Mouse (Mus musculus) MEL (cell line): ENCODE measurements around the gene Tec.

ENCODE experiments used
- CHD2 ChIP-seq: IDR thresholded peaks from 2 replicates; pipeline ENCODE4 v1.6.1; 2011; ENCODE audit warnings: low read length, improper control_type of control experiment
- CTCF ChIP-seq, 3 experiments: IDR thresholded peaks in 2 of 3; conservative IDR thresholded peaks in 1 of 3; 2 replicates each; pipeline ENCODE4 v1.5.1; 2011 to 2012; ENCODE audit warnings: low read length in 3 of 3, low read depth in 2 of 3, mild to moderate bottlenecking in 2 of 3, improper control_type of control experiment in 1 of 3, inconsistent platforms in 1 of 3, mixed read lengths in 1 of 3, moderate library complexity in 1 of 3; ENCODE audit not compliant: control insufficient read depth in 1 of 3, insufficient read depth in 1 of 3, poor library complexity in 1 of 3, severe bottlenecking in 1 of 3
- E2F4 ChIP-seq: IDR thresholded peaks from 2 replicates; pipeline ENCODE4 v1.6.1; 2011; ENCODE audit warnings: low read depth, low read length, improper control_type of control experiment, borderline replicate concordance
- ETS1 ChIP-seq: IDR thresholded peaks from 2 replicates; pipeline ENCODE4 v1.6.1; 2012; ENCODE audit warnings: low read depth, mild to moderate bottlenecking, inconsistent platforms, low read length, improper control_type of control experiment, moderate library complexity
- GABPA ChIP-seq: IDR thresholded peaks from 2 replicates; pipeline ENCODE4 v1.6.1; 2012; ENCODE audit warnings: low read depth, mild to moderate bottlenecking, inconsistent platforms, low read length, improper control_type of control experiment, moderate library complexity
- HCFC1 ChIP-seq: IDR thresholded peaks from 2 replicates; pipeline ENCODE4 v1.6.1; 2012; ENCODE audit warnings: low read depth, mild to moderate bottlenecking, inconsistent platforms, low read length, improper control_type of control experiment, moderate library complexity
- JUND ChIP-seq: IDR thresholded peaks from 2 replicates; pipeline ENCODE4 v1.6.1; 2011; ENCODE audit warnings: low read depth, mild to moderate bottlenecking, improper control_type of control experiment, low read length
- MAFK ChIP-seq: IDR thresholded peaks from 2 replicates; pipeline ENCODE4 v1.6.1; 2011; ENCODE audit warnings: low read depth, mild to moderate bottlenecking, low read length, improper control_type of control experiment, borderline replicate concordance
- MAX ChIP-seq: IDR thresholded peaks from 2 replicates; pipeline ENCODE4 v1.6.1; 2011; ENCODE audit warnings: low read length, improper control_type of control experiment
- POLR2A ChIP-seq, 2 experiments: IDR thresholded peaks; 2 replicates each; pipeline ENCODE4 v1.6.1; 2011 to 2012; ENCODE audit warnings: low read length in 2 of 2, mild to moderate bottlenecking in 2 of 2, control low read depth in 1 of 2, improper control_type of control experiment in 1 of 2, low read depth in 1 of 2, moderate library complexity in 1 of 2; ENCODE audit not compliant: control insufficient read depth in 1 of 2, insufficient read depth in 1 of 2, poor library complexity in 1 of 2
- TAL1 ChIP-seq: IDR thresholded peaks from 2 replicates; pipeline ENCODE4 v1.6.1; 2012; ENCODE audit warnings: mild to moderate bottlenecking, inconsistent platforms, low read length, moderate library complexity, mixed read lengths
- TBP ChIP-seq: IDR thresholded peaks from 2 replicates; pipeline ENCODE4 v1.8.0; 2011; ENCODE audit warnings: low read depth, low read length, improper control_type of control experiment
- USF1 ChIP-seq: IDR thresholded peaks from 2 replicates; pipeline ENCODE4 v1.6.1; 2014; ENCODE audit warnings: low read depth, mild to moderate bottlenecking, inconsistent platforms, low read length, improper control_type of control experiment, moderate library complexity
- ZC3H11A ChIP-seq: IDR thresholded peaks from 2 replicates; pipeline ENCODE4 v1.6.1; 2012; ENCODE audit warnings: low read depth, mild to moderate bottlenecking, inconsistent platforms, low read length, improper control_type of control experiment

DNA sequence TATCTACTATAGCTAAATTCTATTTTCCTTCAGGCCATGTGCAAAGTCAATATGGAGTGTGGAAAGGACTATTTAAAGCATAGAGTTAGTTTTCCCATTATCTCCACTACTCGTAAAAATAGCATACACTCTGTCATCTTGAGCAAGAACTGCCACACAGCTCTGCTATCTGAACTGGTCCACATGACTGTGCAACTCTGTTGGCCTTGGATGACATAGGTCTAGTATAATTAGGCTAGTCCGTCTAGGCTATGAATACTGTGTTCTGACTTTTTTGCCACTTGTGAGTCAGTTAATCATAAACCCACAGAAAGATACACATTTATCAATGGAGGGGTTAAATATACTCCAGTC lies 14.1 kb upstream of the Tec start:
- no peak for TF ChIP-seq ZC3H11A
- TF ChIP-seq POLR2A (IDR thresholded peaks at IDR 0.05; ENCODE audit: control insufficient read depth in 1 of 2, insufficient read depth in 1 of 2, low read depth in 1 of 2, low read length in 2 of 2, poor library complexity in 1 of 2), result no peak
- peak; percentile 40; the same call in 1 of the 2 replicates for TF ChIP-seq USF1
- no peak for TF ChIP-seq CTCF (IDR thresholded peaks at IDR 0.05 in 2 of 3, conservative IDR thresholded peaks at IDR 0.05 in 1 of 3; ENCODE audit: control insufficient read depth in 1 of 3, insufficient read depth in 1 of 3, low read depth in 2 of 3, low read length in 3 of 3, poor library complexity in 1 of 3, severe bottlenecking in 1 of 3)
- no peak for TF ChIP-seq TBP
- no peak for TF ChIP-seq GABPA
- TF ChIP-seq MAX, result no peak
- TF ChIP-seq HCFC1, result no peak
- TF ChIP-seq CHD2, result no peak
- TF ChIP-seq MAFK, result no peak
- TF ChIP-seq TAL1, result no peak
- TF ChIP-seq ETS1, result peak; percentile 76
- no peak for TF ChIP-seq JUND
- TF ChIP-seq E2F4, result no peak
